Mouse (Mus musculus): ENCODE data around the gene Ppp2ca. TPM values are rescaled to one million over a fixed set of nuclear protein-coding genes. Genes with fewer than 3 reads are reported as not detected.
"Not testable (repeated sequence)": the region's sequence is repeated elsewhere in the genome, so short reads cannot be mapped to it uniquely, and the experiment has no call there.

The Ppp2ca gene
- polyA plus RNA-seq, 1 experiment from 2014 or later: 75.7 TPM

DNA sequence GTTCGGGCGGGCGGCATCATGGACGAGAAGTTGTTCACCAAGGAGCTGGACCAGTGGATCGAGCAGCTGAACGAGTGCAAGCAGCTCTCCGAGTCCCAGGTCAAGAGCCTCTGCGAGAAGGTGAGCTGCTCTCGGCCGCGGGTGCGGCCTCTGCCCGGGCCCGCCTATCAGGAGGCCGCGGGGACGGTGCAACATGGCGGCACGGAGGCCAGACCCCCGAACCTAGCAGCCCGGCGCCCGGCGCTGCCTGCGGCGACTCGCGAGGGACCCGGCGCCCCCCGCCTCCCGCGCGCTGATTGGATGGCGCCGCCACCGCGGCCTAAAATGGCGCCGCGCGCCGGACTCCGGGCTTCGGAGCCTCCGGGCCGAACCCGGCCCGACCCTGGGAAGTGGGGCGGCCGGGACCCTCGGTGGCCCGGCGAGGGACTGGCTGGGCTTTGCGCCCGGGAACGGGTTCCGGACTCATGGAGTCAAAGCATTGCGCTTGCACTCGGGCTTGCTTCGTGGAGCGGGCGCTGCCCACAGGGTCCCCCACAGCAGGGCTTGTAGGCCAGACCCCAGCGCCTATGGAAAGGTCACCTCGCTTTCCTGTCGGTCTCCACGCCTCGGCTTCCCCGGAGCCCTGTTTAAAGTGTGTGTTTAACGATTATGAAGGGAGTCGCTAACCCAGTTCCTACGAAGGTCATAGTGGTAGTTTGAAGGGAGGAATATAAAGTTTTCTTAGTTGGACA, 715 bp downstream of the Ppp2ca start:
- no peaks in the 10 kb centered on the region for H3K27me3 ChIP-seq
- H3K9ac ChIP-seq: peak overlapping the region; percentile 97
- peak overlapping the region; percentile 82 for H3K4me3 ChIP-seq
- H3K36me3 ChIP-seq: no peaks in the 10 kb centered on the region
- H3K27ac ChIP-seq: peak overlapping the region; percentile 99
- under 1% methylated on average over 64 of the region's 72 CpGs for WGBS
- ATAC-seq (ENCODE audit: borderline replicate concordance, extremely low read depth, low FRiP score, low TSS enrichment): peak; percentile 82
- H3K4me2 ChIP-seq: peak overlapping the region; percentile 67
- H3K9me3 ChIP-seq: no peaks in the 10 kb centered on the region
- H3K4me1 ChIP-seq: peaks cover 29% of the 10 kb centered on the region

- Histone ChIP-seq H3K9me3 (no peaks in the 10 kb centered on the region), H3K27ac (peak overlapping the region; percentile 99), H3K9ac (peak overlapping the region; percentile 97), H3K4me3 (peak overlapping the region; percentile 82), H3K27me3 (no peaks in the 10 kb centered on the region), H3K4me2 (peak overlapping the region; percentile 67), H3K36me3 (no peaks in the 10 kb centered on the region), H3K4me1 (peaks cover 34% of the 10 kb centered on the region)
- under 1% methylated on average over 7 of the region's 7 CpGs for WGBS
- ATAC-seq (ENCODE audit: borderline replicate concordance, extremely low read depth, low FRiP score, low TSS enrichment): no peak
These were observed 1.3 kb downstream of the Ppp2ca start for GRCm38 (mm10) chr11:52099771-52100219.

GRCm38 (mm10) chr11:52102977-52103376, 4.5 kb downstream of the Ppp2ca start:
- Histone ChIP-seq H3K27me3 (no peaks in the 10 kb centered on the region), H3K9ac (no peak overlapping the region), H3K4me2 (no peak overlapping the region), H3K36me3 (no peaks in the 10 kb centered on the region), H3K4me3 (no peak overlapping the region), H3K4me1 (peaks cover 33% of the 10 kb centered on the region), H3K27ac (no peak overlapping the region), H3K9me3 (no peaks in the 10 kb centered on the region)
- WGBS: 72% methylated on average over 4 of the region's 4 CpGs
- ATAC-seq (ENCODE audit: borderline replicate concordance, extremely low read depth, low FRiP score, low TSS enrichment): no peak

DNA sequence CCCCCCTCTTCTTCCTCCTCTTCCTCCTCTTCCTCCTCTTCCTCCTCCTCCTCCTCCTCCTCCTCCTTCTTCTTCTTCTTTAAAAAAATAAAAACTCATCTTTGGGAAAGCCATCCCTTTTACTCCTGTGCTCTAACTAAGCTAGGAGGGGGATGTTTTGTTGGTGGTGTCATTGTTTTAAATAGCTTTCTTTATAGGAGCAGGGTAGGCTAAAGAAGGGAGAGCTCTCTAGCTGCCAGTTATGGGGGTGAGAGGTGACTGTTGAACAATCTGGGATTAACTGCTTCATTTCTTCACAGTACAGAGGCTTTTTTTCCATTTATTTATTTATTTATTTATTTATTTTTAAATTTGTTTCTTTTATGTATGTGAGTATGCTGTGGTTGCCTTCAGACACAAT, 7.0 kb downstream of the Ppp2ca start:
- no peak for ATAC-seq (ENCODE audit: borderline replicate concordance, extremely low read depth, low FRiP score, low TSS enrichment)
- H3K9ac ChIP-seq: no peak overlapping the region

GRCm38 (mm10) chr11:52106037-52106436, 7.6 kb downstream of the Ppp2ca start:
- H3K9me3 ChIP-seq: no peaks in the 10 kb centered on the region
- no peak overlapping the region for H3K27ac ChIP-seq
- H3K4me1 ChIP-seq: peaks cover 19% of the 10 kb centered on the region
- no peaks in the 10 kb centered on the region for H3K27me3 ChIP-seq
- no peak for ATAC-seq (ENCODE audit: borderline replicate concordance, extremely low read depth, low FRiP score, low TSS enrichment)
- H3K4me3 ChIP-seq: no peak overlapping the region
- no peak overlapping the region for H3K9ac ChIP-seq
- WGBS: 80% methylated on average over 2 of the region's 2 CpGs
- no peak overlapping the region for H3K4me2 ChIP-seq
- H3K36me3 ChIP-seq: no peaks in the 10 kb centered on the region

More for the DNA sequence above, 7.0 kb downstream of the Ppp2ca start:
- Histone ChIP-seq H3K4me1 (peaks cover 25% of the 10 kb centered on the region), H3K4me2 (no peak overlapping the region), H3K27ac (no peak overlapping the region), H3K27me3 (no peaks in the 10 kb centered on the region), H3K4me3 (no peak overlapping the region), H3K36me3 (no peaks in the 10 kb centered on the region), H3K9me3 (no peaks in the 10 kb centered on the region)

- ATAC-seq (ENCODE audit: borderline replicate concordance, extremely low read depth, low FRiP score, low TSS enrichment): no peak
- Histone ChIP-seq H3K4me3 (no peak overlapping the region), H3K9ac (no peak overlapping the region), H3K36me3 (no peaks in the 10 kb centered on the region), H3K9me3 (no peaks in the 10 kb centered on the region), H3K4me2 (no peak overlapping the region), H3K27ac (no peak overlapping the region), H3K27me3 (no peaks in the 10 kb centered on the region), H3K4me1 (peaks cover 15% of the 10 kb centered on the region)
- 85% methylated on average over 1 of the region's 1 CpGs for WGBS
These were observed 8.0 kb downstream of the Ppp2ca start for GRCm38 (mm10) chr11:52106438-52106837.

- WGBS: 85% methylated on average over 5 of the region's 5 CpGs
- Histone ChIP-seq H3K4me3 (no peak overlapping the region), H3K9ac (no peak overlapping the region), H3K9me3 (no peaks in the 10 kb centered on the region), H3K27me3 (no peaks in the 10 kb centered on the region), H3K4me2 (no peak overlapping the region), H3K4me1 (peaks cover 9% of the 10 kb centered on the region; the same call in 1 of the 2 replicates), H3K27ac (no peak overlapping the region), H3K36me3 (peaks cover 7% of the 10 kb centered on the region)
- ATAC-seq (ENCODE audit: borderline replicate concordance, extremely low read depth, low FRiP score, low TSS enrichment): no peak
These were observed 10.3 kb downstream of the Ppp2ca start for GRCm38 (mm10) chr11:52108796-52109195.

GRCm38 (mm10) chr11:52109421-52109820, 10.9 kb downstream of the Ppp2ca start:
- Histone ChIP-seq H3K27me3 (no peaks in the 10 kb centered on the region), H3K4me2 (no peak overlapping the region), H3K9me3 (no peaks in the 10 kb centered on the region), H3K9ac (no peak overlapping the region), H3K36me3 (peaks cover 13% of the 10 kb centered on the region), H3K27ac (no peak overlapping the region), H3K4me3 (no peak overlapping the region), H3K4me1 (peaks cover 5% of the 10 kb centered on the region; the same call in 1 of the 2 replicates)
- no peak for ATAC-seq (ENCODE audit: borderline replicate concordance, extremely low read depth, low FRiP score, low TSS enrichment)
- 74% methylated on average over 1 of the region's 1 CpGs for WGBS

DNA sequence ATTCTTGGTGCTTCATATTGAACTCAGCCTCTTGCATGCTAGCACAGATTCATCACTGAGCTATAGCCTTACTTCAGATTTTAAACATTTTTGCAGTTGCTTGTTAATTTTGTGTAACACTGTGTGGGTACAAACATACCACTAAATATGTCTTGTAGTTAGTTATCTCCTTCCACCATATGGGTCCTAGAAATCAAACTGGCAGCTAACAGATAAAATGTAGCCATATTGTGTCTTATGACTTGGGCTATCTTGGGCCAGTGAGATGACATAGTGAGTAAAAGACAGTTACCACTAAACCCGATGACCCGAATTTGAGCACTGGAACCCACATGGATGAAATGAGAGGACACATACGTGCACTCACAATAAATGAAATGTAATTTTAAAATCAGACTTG, 17.0 kb downstream of the Ppp2ca start:
- no peak overlapping the region for H3K9ac ChIP-seq
- H3K4me3 ChIP-seq: no peak overlapping the region
- 92% methylated on average over 3 of the region's 3 CpGs for WGBS
- H3K9me3 ChIP-seq: no peaks in the 10 kb centered on the region
- H3K27me3 ChIP-seq: no peaks in the 10 kb centered on the region
- no peak overlapping the region for H3K27ac ChIP-seq
- no peak for ATAC-seq (ENCODE audit: borderline replicate concordance, extremely low read depth, low FRiP score, low TSS enrichment)
- peaks cover 71% of the 10 kb centered on the region for H3K36me3 ChIP-seq
- no peak overlapping the region for H3K4me2 ChIP-seq
- no peaks in the 10 kb centered on the region for H3K4me1 ChIP-seq

GRCm38 (mm10) chr11:52116117-52116516, 17.6 kb downstream of the Ppp2ca start:
- ATAC-seq (ENCODE audit: borderline replicate concordance, extremely low read depth, low FRiP score, low TSS enrichment); H3K4me2 ChIP-seq; H3K27me3 ChIP-seq; H3K9ac ChIP-seq; H3K9me3 ChIP-seq; H3K27ac ChIP-seq; H3K4me3 ChIP-seq; H3K4me1 ChIP-seq: not testable (repeated sequence)
- peaks cover 75% of the 10 kb centered on the region for H3K36me3 ChIP-seq
- 91% methylated on average over 6 of the region's 6 CpGs for WGBS

DNA sequence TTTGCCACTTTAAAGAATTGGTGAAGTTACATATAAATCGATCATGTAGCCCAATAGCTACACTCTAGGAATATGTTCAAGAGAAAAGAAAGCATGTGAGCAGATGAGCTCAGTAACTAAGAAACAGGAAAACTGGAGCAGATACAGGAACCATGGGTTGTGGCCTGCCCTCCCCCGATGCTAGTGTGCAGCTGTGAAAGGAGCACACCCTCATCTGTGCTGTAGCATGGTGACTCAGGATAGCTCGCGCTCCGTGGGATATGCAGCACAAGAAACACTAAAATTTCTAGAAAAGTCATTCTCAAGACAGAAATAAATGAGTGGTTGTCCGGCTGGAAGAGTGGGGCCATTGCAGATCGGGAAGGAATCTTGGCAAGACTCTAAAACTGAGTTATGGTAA, 18.7 kb downstream of the Ppp2ca start:
- no peak for ATAC-seq (ENCODE audit: borderline replicate concordance, extremely low read depth, low FRiP score, low TSS enrichment)
- Histone ChIP-seq H3K4me1 (no peaks in the 10 kb centered on the region), H3K27ac (no peak overlapping the region), H3K36me3 (peaks cover 85% of the 10 kb centered on the region), H3K4me2 (no peak overlapping the region), H3K9ac (no peak overlapping the region), H3K27me3 (no peaks in the 10 kb centered on the region), H3K9me3 (no peaks in the 10 kb centered on the region), H3K4me3 (no peak overlapping the region)
- WGBS: 93% methylated on average over 7 of the region's 7 CpGs

GRCm38 (mm10) chr11:52120415-52120814, 21.9 kb downstream of the Ppp2ca start:
- not testable (repeated sequence) for H3K27me3 ChIP-seq, H3K27ac ChIP-seq
- peaks cover 90% of the 10 kb centered on the region for H3K36me3 ChIP-seq

More at GRCm38 (mm10) chr11:52120415-52120814, 21.9 kb downstream of the Ppp2ca start:
- not testable (repeated sequence) for H3K9me3 ChIP-seq; ATAC-seq (ENCODE audit: borderline replicate concordance, extremely low read depth, low FRiP score, low TSS enrichment); H3K4me1 ChIP-seq; H3K4me3 ChIP-seq; H3K9ac ChIP-seq; H3K4me2 ChIP-seq
